Mouse (Mus musculus) cerebellum, postnatal 36 days (tissue): ENCODE measurements at regions not wholly inside any gene's neighbourhood (a gene's known extent, or its start where the extent isn't known, plus 50 kb on each side); places are given as distances from the start of the nearest gene placed in this dataset.

Source experiments
- DNase-seq, 2 experiments: peaks; one replicate each; pipeline ENCODE4 v3.0.0; 2021 to 2022; ENCODE audit warnings: mixed read lengths in 2 of 2

GRCm38 (mm10) chr12:118650483-118651160 lies 195.5 kb upstream of the Sp8 start:
- DNase-seq = no peak

- no peak for DNase-seq
Observed at GRCm38 (mm10) chr12:118649323-118649973, 196.7 kb upstream of the Sp8 start.

GRCm38 (mm10) chr12:118648673-118649072 lies 197.5 kb upstream of the Sp8 start:
- DNase-seq = no peak

- no peak for DNase-seq
Observed at GRCm38 (mm10) chr12:118647270-118648042, 198.7 kb upstream of the Sp8 start.

- DNase-seq = no peak
Observed at GRCm38 (mm10) chr12:118640925-118641324, 205.2 kb upstream of the Sp8 start.

- no peak for DNase-seq
Observed at GRCm38 (mm10) chr12:118637214-118637613, 208.9 kb upstream of the Sp8 start.

GRCm38 (mm10) chr12:118635456-118635855 lies 210.7 kb upstream of the Sp8 start:
- no peak for DNase-seq

- DNase-seq = no peak
Observed at GRCm38 (mm10) chr12:118630373-118630772, 215.8 kb upstream of the Sp8 start.

- no peak for DNase-seq
Observed at GRCm38 (mm10) chr12:118621697-118622485, 224.2 kb upstream of the Sp8 start.

- no peak for DNase-seq
Observed at GRCm38 (mm10) chr12:118620847-118621636, 225.1 kb upstream of the Sp8 start.

GRCm38 (mm10) chr12:118597015-118597414 lies 249.1 kb upstream of the Sp8 start:
- no peak for DNase-seq

GRCm38 (mm10) chr12:118594781-118595574 lies 251.2 kb upstream of the Sp8 start:
- no peak for DNase-seq

GRCm38 (mm10) chr12:118583829-118584628 lies 262.1 kb upstream of the Sp8 start:
- peak; percentile 14 to 21 for DNase-seq

GRCm38 (mm10) chr12:118569811-118570210 lies 268.6 kb upstream of the Sp4 start:
- no peak for DNase-seq

GRCm38 (mm10) chr12:118566681-118567080 lies 265.4 kb upstream of the Sp4 start:
- no peak for DNase-seq

- no peak for DNase-seq
Observed at GRCm38 (mm10) chr12:118564394-118565112, 263.3 kb upstream of the Sp4 start.

GRCm38 (mm10) chr12:118562226-118562625 lies 261.0 kb upstream of the Sp4 start:
- no peak for DNase-seq

- no peak for DNase-seq
Observed at GRCm38 (mm10) chr12:118549071-118549470, 247.8 kb upstream of the Sp4 start.

GRCm38 (mm10) chr12:118540336-118540735 lies 239.1 kb upstream of the Sp4 start:
- no peak for DNase-seq

- DNase-seq = no peak
Observed at GRCm38 (mm10) chr12:118530514-118530913, 229.3 kb upstream of the Sp4 start.
